Mouse (Mus musculus) hindbrain, embryonic 15.5 days (tissue): ENCODE measurements around the gene Clec2g. TPM values are rescaled to one million over a fixed set of nuclear protein-coding genes. Genes with fewer than 3 reads are reported as not detected.
"Not testable (repeated sequence)": the region's sequence is repeated elsewhere in the genome, so short reads cannot be mapped to it uniquely, and the experiment has no call there.

Source experiments
- ATAC-seq: fragments of 200-750 bp; cut with Nextera tagmentation; 2 replicates; pipeline ENCODE4 v1.8.0; 2017; ENCODE audit warnings: low read depth, moderate number of reproducible peaks, moderate TSS enrichment; ENCODE audit not compliant: low FRiP score
- H3K27ac ChIP-seq: fragments of 300-500 bp; sonication (generic); replicated peaks from 2 replicates; pipeline ENCODE4 v1.5.1; 2015; ENCODE audit warnings: mild to moderate bottlenecking, inconsistent platforms
- H3K27me3 ChIP-seq: fragments of 300-500 bp; sonication (generic); 2 replicates; pipeline ENCODE4 v1.6.1; 2015; ENCODE audit warnings: control low read depth, inconsistent platforms
- H3K36me3 ChIP-seq: fragments of 300-500 bp; sonication (generic); 2 replicates; pipeline ENCODE4 v1.6.1; 2015; ENCODE audit warnings: control low read depth, inconsistent platforms
- H3K4me1 ChIP-seq: fragments of 300-500 bp; sonication (generic); replicated peaks from 2 replicates; pipeline ENCODE4 v1.6.1; 2015; ENCODE audit warnings: control low read depth, inconsistent platforms
- H3K4me2 ChIP-seq: fragments of 300-500 bp; sonication (generic); 2 replicates; pipeline ENCODE4 v1.6.1; 2015; ENCODE audit warnings: moderate library complexity, mild to moderate bottlenecking, inconsistent platforms
- H3K4me3 ChIP-seq: fragments of 300-500 bp; sonication (generic); 2 replicates; pipeline ENCODE4 v1.5.1; 2015; ENCODE audit warnings: mild to moderate bottlenecking, inconsistent platforms
- H3K9ac ChIP-seq: fragments of 300-500 bp; sonication (generic); 2 replicates; pipeline ENCODE4 v1.6.1; 2015; ENCODE audit warnings: inconsistent platforms
- H3K9me3 ChIP-seq: fragments of 300-500 bp; sonication (generic); 2 replicates; pipeline ENCODE4 v1.6.1; 2016; ENCODE audit warnings: control low read depth, inconsistent platforms
- WGBS: fragments of 180-500 bp; shearing (Covaris S2); methylation state at CpG from one replicate; pipeline ENCODE4 v1.1.7; 2015; 5-methylcytosine and 5-hydroxymethylcytosine counted together
- polyA plus RNA-seq: library from polyadenylated mRNA; unstranded; fragments of >200 nt; fragmentation: Nextera tagmentation; extraction: Ambion mirVana; gene quantifications from 2 replicates; pipeline ENCODE4 v1.2.1, GENCODE M21; 2015

Gene Clec2g
- polyA plus RNA-seq, 1 experiment from 2014 or later, result not detected

DNA sequence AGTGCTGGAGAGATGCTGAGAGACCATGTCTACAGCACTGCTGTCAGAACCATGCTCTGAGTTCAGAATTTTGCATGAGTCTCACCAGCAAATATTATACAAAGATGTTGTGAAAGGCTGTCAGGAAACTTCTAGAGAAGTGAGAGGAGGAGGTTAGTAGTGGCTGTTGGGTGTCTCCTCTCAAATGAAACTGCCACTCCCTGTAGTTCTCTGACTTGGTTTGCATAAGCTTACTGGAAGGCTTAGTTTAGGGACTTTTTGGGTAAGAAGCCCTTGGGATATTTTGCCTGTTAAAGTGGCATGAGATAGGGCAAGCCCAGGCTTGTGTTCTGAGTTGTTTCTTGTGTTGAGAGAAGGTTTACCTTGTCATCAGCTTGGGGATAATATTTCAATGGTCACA is 40.7 kb downstream of the Clec2g start:
- H3K9me3 ChIP-seq, ATAC-seq, H3K4me2 ChIP-seq, H3K4me3 ChIP-seq, H3K36me3 ChIP-seq, H3K27ac ChIP-seq, H3K4me1 ChIP-seq, H3K9ac ChIP-seq, H3K27me3 ChIP-seq: not testable (repeated sequence)

GRCm38 (mm10) chr6:128976194-128976593 is 42.0 kb downstream of the Clec2g start:
- H3K27ac ChIP-seq, result no peak overlapping the region
- H3K9me3 ChIP-seq, result no peaks in the 10 kb centered on the region
- no peak overlapping the region for H3K9ac ChIP-seq
- ATAC-seq, result no peak
- H3K27me3 ChIP-seq, result no peaks in the 10 kb centered on the region
- no peak overlapping the region for H3K4me2 ChIP-seq
- H3K4me3 ChIP-seq, result no peak overlapping the region
- H3K36me3 ChIP-seq, result no peaks in the 10 kb centered on the region
- no peaks in the 10 kb centered on the region for H3K4me1 ChIP-seq

GRCm38 (mm10) chr6:128981951-128982541 is 47.9 kb downstream of the Clec2g start:
- H3K4me2 ChIP-seq, H3K27me3 ChIP-seq, ATAC-seq, H3K9me3 ChIP-seq, H3K9ac ChIP-seq, H3K27ac ChIP-seq, H3K4me3 ChIP-seq, H3K4me1 ChIP-seq, H3K36me3 ChIP-seq: not testable (repeated sequence)
- WGBS, result 89% methylated on average over 4 of the region's 4 CpGs

- peak overlapping the region; percentile 16 for H3K4me2 ChIP-seq
- no peaks in the 10 kb centered on the region; the same call in 1 of the 2 replicates for H3K27me3 ChIP-seq
- H3K27ac ChIP-seq, result 0 out of 2 replicates have a peak overlapping the region, but pooled peaks have one; percentile 53
- 0 out of 2 replicates have a peak, but pooled peaks cover 4% of the 10 kb centered on the region for H3K4me1 ChIP-seq
- no peaks in the 10 kb centered on the region for H3K9me3 ChIP-seq
- no peak for ATAC-seq
- 25% methylated on average over 2 of the region's 2 CpGs for WGBS
- H3K4me3 ChIP-seq, result no peak overlapping the region
- H3K36me3 ChIP-seq, result no peaks in the 10 kb centered on the region
- H3K9ac ChIP-seq, result no peak overlapping the region
Observed at GRCm38 (mm10) chr6:128992337-128992736, 58.2 kb downstream of the Clec2g start.

GRCm38 (mm10) chr6:128992753-128993152 is 58.6 kb downstream of the Clec2g start:
- peak; percentile 27 for ATAC-seq
- Histone ChIP-seq H3K4me3 (no peak overlapping the region), H3K9ac (no peak overlapping the region), H3K27me3 (no peaks in the 10 kb centered on the region; the same call in 1 of the 2 replicates), H3K36me3 (no peaks in the 10 kb centered on the region), H3K4me2 (peak overlapping the region; percentile 16), H3K9me3 (no peaks in the 10 kb centered on the region), H3K4me1 (0 out of 2 replicates have a peak, but pooled peaks cover 4% of the 10 kb centered on the region), H3K27ac (no peak overlapping the region; the same call in 1 of the 2 replicates)
- 29% methylated on average over 3 of the region's 3 CpGs for WGBS

- no peaks in the 10 kb centered on the region for H3K36me3 ChIP-seq
- no peak overlapping the region for H3K4me3 ChIP-seq
- 0 out of 2 replicates have a peak, but pooled peaks cover 4% of the 10 kb centered on the region for H3K4me1 ChIP-seq
- no peak overlapping the region; the same call in 1 of the 2 replicates for H3K27ac ChIP-seq
- no peaks in the 10 kb centered on the region for H3K9me3 ChIP-seq
- 46% methylated on average over 2 of the region's 2 CpGs for WGBS
- no peak overlapping the region for H3K9ac ChIP-seq
- no peaks in the 10 kb centered on the region; the same call in 1 of the 2 replicates for H3K27me3 ChIP-seq
- ATAC-seq, result 0 out of 2 replicates have a peak, but pooled peaks have one; percentile 38
- H3K4me2 ChIP-seq, result peak overlapping the region; percentile 16; the same call in 1 of the 2 replicates
Observed at GRCm38 (mm10) chr6:128993221-128993620, 59.0 kb downstream of the Clec2g start.

GRCm38 (mm10) chr6:128994336-128994735 is 60.2 kb downstream of the Clec2g start:
- H3K4me2 ChIP-seq, result no peak overlapping the region
- H3K4me3 ChIP-seq, result no peak overlapping the region
- no peak overlapping the region for H3K27ac ChIP-seq
- no peak overlapping the region for H3K9ac ChIP-seq
- no peaks in the 10 kb centered on the region; the same call in 1 of the 2 replicates for H3K27me3 ChIP-seq
- 0 out of 2 replicates have a peak, but pooled peaks cover 4% of the 10 kb centered on the region for H3K4me1 ChIP-seq
- WGBS, result 56% methylated on average over 4 of the region's 4 CpGs
- H3K9me3 ChIP-seq, result no peaks in the 10 kb centered on the region
- no peak for ATAC-seq
- no peaks in the 10 kb centered on the region for H3K36me3 ChIP-seq

GRCm38 (mm10) chr6:128994742-128995141 is 60.6 kb downstream of the Clec2g start:
- no peaks in the 10 kb centered on the region for H3K36me3 ChIP-seq
- no peak overlapping the region for H3K27ac ChIP-seq
- H3K9me3 ChIP-seq, result no peaks in the 10 kb centered on the region
- no peaks in the 10 kb centered on the region; the same call in 1 of the 2 replicates for H3K27me3 ChIP-seq
- H3K4me1 ChIP-seq, result 0 out of 2 replicates have a peak, but pooled peaks cover 4% of the 10 kb centered on the region
- ATAC-seq, result no peak
- WGBS, result 77% methylated on average over 5 of the region's 5 CpGs
- no peak overlapping the region for H3K4me3 ChIP-seq
- H3K9ac ChIP-seq, result no peak overlapping the region
- H3K4me2 ChIP-seq, result no peak overlapping the region

- Histone ChIP-seq H3K4me3 (no peak overlapping the region), H3K9ac (no peak overlapping the region), H3K9me3 (no peaks in the 10 kb centered on the region), H3K27ac (no peak overlapping the region), H3K4me1 (0 out of 2 replicates have a peak, but pooled peaks cover 4% of the 10 kb centered on the region), H3K27me3 (no peaks in the 10 kb centered on the region; the same call in 1 of the 2 replicates), H3K4me2 (no peak overlapping the region), H3K36me3 (no peaks in the 10 kb centered on the region)
- ATAC-seq, result no peak
- 92% methylated on average over 7 of the region's 7 CpGs for WGBS
Observed at GRCm38 (mm10) chr6:128995250-128996053, 61.3 kb downstream of the Clec2g start.

- no peak overlapping the region for H3K4me2 ChIP-seq
- H3K4me3 ChIP-seq, result no peak overlapping the region
- 0 out of 2 replicates have a peak, but pooled peaks cover 4% of the 10 kb centered on the region for H3K4me1 ChIP-seq
- no peak overlapping the region for H3K9ac ChIP-seq
- H3K27ac ChIP-seq, result no peak overlapping the region
- no peak for ATAC-seq
- 73% methylated on average over 3 of the region's 3 CpGs for WGBS
- H3K27me3 ChIP-seq, result no peaks in the 10 kb centered on the region; the same call in 1 of the 2 replicates
- H3K9me3 ChIP-seq, result no peaks in the 10 kb centered on the region
- no peaks in the 10 kb centered on the region for H3K36me3 ChIP-seq
Observed at GRCm38 (mm10) chr6:128996054-128996767, 62.0 kb downstream of the Clec2g start.

GRCm38 (mm10) chr6:128996768-128997442 is 62.7 kb downstream of the Clec2g start:
- WGBS, result 64% methylated on average over 13 of the region's 13 CpGs
- no peak overlapping the region for H3K4me3 ChIP-seq
- H3K9me3 ChIP-seq, result no peaks in the 10 kb centered on the region
- H3K36me3 ChIP-seq, result no peaks in the 10 kb centered on the region
- no peak overlapping the region for H3K27ac ChIP-seq
- ATAC-seq, result no peak
- H3K4me2 ChIP-seq, result 0 out of 2 replicates have a peak overlapping the region, but pooled peaks have one; percentile 13
- H3K4me1 ChIP-seq, result 0 out of 2 replicates have a peak, but pooled peaks cover 4% of the 10 kb centered on the region
- H3K27me3 ChIP-seq, result no peaks in the 10 kb centered on the region; the same call in 1 of the 2 replicates
- no peak overlapping the region for H3K9ac ChIP-seq
